Mouse (Mus musculus) liver, embryonic 11.5 days (tissue): ENCODE data around the gene Pan3. TPM values are rescaled to one million over a fixed set of nuclear protein-coding genes. Genes with fewer than 3 reads are reported as not detected.

Source experiments
- ATAC-seq: fragments of 200-750 bp; cut with Nextera tagmentation; replicated peaks from 2 replicates; pipeline ENCODE4 v1.8.0; 2017; ENCODE audit warnings: moderate number of reproducible peaks, mild to moderate bottlenecking, moderate TSS enrichment, moderate library complexity; ENCODE audit not compliant: low FRiP score
- DNase-seq: peaks from one replicate; pipeline ENCODE4 v3.0.0-alpha.2; 2017; ENCODE audit warnings: low spot score
- H3K27ac ChIP-seq: fragments of 300-500 bp; sonication (generic); 2 replicates; pipeline ENCODE4 v1.5.1; 2014; ENCODE audit warnings: mild to moderate bottlenecking, low read depth, low read length, control low read depth
- H3K27me3 ChIP-seq: fragments of 300-500 bp; sonication (generic); replicated peaks from 2 replicates; pipeline ENCODE4 v1.6.1; 2014; ENCODE audit warnings: low read length, mixed read lengths; ENCODE audit not compliant: control insufficient read depth, insufficient read depth
- H3K36me3 ChIP-seq: fragments of 300-500 bp; sonication (generic); 2 replicates; pipeline ENCODE4 v1.6.1; 2014; ENCODE audit warnings: mild to moderate bottlenecking, low read length, moderate library complexity, mixed read lengths; ENCODE audit not compliant: control insufficient read depth, insufficient read depth
- H3K4me1 ChIP-seq: fragments of 300-500 bp; sonication (generic); replicated peaks from 2 replicates; pipeline ENCODE4 v1.6.1; 2014; ENCODE audit warnings: low read length, mixed read lengths; ENCODE audit not compliant: control insufficient read depth, insufficient read depth
- H3K4me2 ChIP-seq: fragments of 300-500 bp; sonication (generic); 2 replicates; pipeline ENCODE4 v1.6.1; 2014; ENCODE audit warnings: mild to moderate bottlenecking, control low read depth, moderate library complexity
- H3K4me3 ChIP-seq: fragments of 300-500 bp; sonication (generic); 2 replicates; pipeline ENCODE4 v1.5.1; 2014; ENCODE audit warnings: low read depth, low read length, control low read depth
- H3K9ac ChIP-seq: fragments of 300-500 bp; sonication (generic); 2 replicates; pipeline ENCODE4 v1.6.1; 2014; ENCODE audit warnings: low read depth, low read length, control low read depth
- H3K9me3 ChIP-seq: fragments of 300-500 bp; sonication (generic); 2 replicates; pipeline ENCODE4 v1.6.1; 2016; ENCODE audit warnings: low read length, inconsistent platforms, mixed read lengths; ENCODE audit not compliant: control insufficient read depth
- WGBS: fragments of 180-500 bp; shearing (Covaris S2); extraction: QIAGEN DNeasy Blood & Tissue Kit; methylation state at CpG from one replicate; pipeline ENCODE4 v1.1.7; 2014; 5-methylcytosine and 5-hydroxymethylcytosine counted together
- polyA plus RNA-seq: library from polyadenylated mRNA; unstranded; fragments of >200 nt; fragmentation: Nextera tagmentation; extraction: Ambion mirVana; gene quantifications from 2 replicates; pipeline ENCODE4 v1.2.1, GENCODE M21; 2014

Gene Pan3
- polyA plus RNA-seq, 1 experiment from 2014 or later = 73.8 TPM

DNA sequence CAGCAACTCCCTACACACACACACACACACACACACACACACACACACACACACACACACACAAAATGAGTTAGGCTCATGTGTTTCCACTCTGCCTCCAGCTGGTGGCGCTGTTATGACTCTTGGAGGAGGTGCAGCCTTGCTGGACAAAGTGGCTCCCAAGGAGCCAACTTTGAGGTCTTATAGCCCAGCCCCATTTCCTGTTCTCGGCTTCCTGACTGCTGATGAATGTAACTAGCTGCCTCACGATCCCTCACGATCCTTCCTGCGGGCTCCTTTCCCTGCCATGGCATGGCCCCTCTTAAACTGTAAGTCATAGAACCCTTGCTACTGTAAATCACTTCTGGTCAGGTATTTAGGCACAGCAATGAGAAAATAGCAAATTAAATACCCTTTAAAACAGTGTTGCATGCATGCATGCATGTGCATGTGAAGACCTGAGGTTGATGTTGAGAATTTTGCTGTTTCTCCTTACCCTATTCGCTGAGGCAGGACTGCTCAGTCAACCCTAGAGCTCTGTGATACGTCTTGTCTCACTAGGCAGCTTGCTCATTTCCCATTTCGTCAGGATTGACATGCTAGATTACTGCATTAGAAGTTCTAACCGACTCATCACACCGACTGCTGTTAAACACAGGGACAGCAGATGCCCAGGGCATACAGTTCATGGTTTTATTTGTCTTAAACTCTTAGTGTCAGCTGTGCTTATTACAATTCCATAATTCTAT is 11.4 kb upstream of the Pan3 start:
- H3K4me3 ChIP-seq = peak overlapping the region; percentile 30
- peak; percentile 47 for DNase-seq
- no peaks in the 10 kb centered on the region for H3K9me3 ChIP-seq
- no peaks in the 10 kb centered on the region for H3K36me3 ChIP-seq
- peak overlapping the region; percentile 50 for H3K9ac ChIP-seq
- H3K4me1 ChIP-seq = peaks cover 4% of the 10 kb centered on the region
- 15% methylated on average over 10 of the region's 10 CpGs for WGBS
- no peaks in the 10 kb centered on the region for H3K27me3 ChIP-seq
- ATAC-seq = peak; percentile 73
- peak overlapping the region; percentile 63 for H3K4me2 ChIP-seq
- H3K27ac ChIP-seq = peak overlapping the region; percentile 25; the same call in 1 of the 2 replicates

- Histone ChIP-seq H3K36me3 (no peaks in the 10 kb centered on the region), H3K9ac (no peak overlapping the region), H3K27ac (no peak overlapping the region), H3K27me3 (no peaks in the 10 kb centered on the region), H3K9me3 (no peaks in the 10 kb centered on the region), H3K4me3 (no peak overlapping the region), H3K4me1 (peaks cover 4% of the 10 kb centered on the region), H3K4me2 (no peak overlapping the region)
- WGBS = 59% methylated on average over 6 of the region's 6 CpGs
- ATAC-seq (no peak), DNase-seq (no peak)
These were observed 6.3 kb upstream of the Pan3 start for GRCm38 (mm10) chr5:147423612-147424011.

GRCm38 (mm10) chr5:147426048-147426805 is 3.7 kb upstream of the Pan3 start:
- Histone ChIP-seq H3K9me3 (no peaks in the 10 kb centered on the region), H3K36me3 (no peaks in the 10 kb centered on the region), H3K4me2 (no peak overlapping the region), H3K4me3 (no peak overlapping the region), H3K9ac (no peak overlapping the region), H3K4me1 (peaks cover 10% of the 10 kb centered on the region; the same call in 1 of the 2 replicates), H3K27ac (no peak overlapping the region), H3K27me3 (no peaks in the 10 kb centered on the region)
- WGBS = 60% methylated on average over 4 of the region's 4 CpGs
- ATAC-seq = no peak
- no peak for DNase-seq

DNA sequence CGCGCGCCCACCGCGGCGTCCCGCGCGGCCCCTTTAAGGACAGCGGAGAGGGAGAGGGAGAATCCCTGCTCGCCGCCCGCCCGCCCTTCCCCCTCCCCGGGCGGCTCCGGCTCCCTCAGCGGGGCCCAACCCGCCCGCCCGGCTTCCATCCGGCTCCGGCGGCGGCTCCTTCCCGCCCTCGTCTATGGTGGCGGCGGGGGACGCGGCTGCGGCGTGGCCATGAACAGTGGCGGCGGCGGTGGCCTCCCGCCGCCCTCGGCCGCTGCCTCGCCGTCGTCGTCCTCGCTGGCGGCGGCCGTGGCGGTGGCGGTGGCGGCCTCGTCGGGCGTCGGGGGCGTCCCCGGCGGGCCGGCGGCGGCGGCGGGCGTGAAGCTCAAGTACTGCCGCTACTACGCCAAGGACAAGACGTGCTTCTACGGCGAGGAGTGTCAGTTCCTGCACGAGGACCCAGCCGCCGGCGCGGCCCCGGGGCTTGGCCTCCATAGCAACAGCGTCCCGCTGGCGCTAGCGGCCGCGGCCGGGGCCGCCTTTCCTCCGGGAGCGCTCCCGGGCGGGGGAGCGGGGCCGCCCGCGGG is 487 bp downstream of the Pan3 start:
- under 1% methylated on average over 61 of the region's 91 CpGs for WGBS
- ATAC-seq = peak; percentile 84
- H3K4me3 ChIP-seq = peak overlapping the region; percentile 94
- DNase-seq = peak; percentile 59
- peak overlapping the region; percentile 98 for H3K9ac ChIP-seq
- H3K9me3 ChIP-seq = no peaks in the 10 kb centered on the region
- H3K27me3 ChIP-seq = no peaks in the 10 kb centered on the region
- H3K36me3 ChIP-seq = no peaks in the 10 kb centered on the region
- peak overlapping the region; percentile 99 for H3K27ac ChIP-seq
- peaks cover 40% of the 10 kb centered on the region for H3K4me1 ChIP-seq
- peak overlapping the region; percentile 74 for H3K4me2 ChIP-seq

DNA sequence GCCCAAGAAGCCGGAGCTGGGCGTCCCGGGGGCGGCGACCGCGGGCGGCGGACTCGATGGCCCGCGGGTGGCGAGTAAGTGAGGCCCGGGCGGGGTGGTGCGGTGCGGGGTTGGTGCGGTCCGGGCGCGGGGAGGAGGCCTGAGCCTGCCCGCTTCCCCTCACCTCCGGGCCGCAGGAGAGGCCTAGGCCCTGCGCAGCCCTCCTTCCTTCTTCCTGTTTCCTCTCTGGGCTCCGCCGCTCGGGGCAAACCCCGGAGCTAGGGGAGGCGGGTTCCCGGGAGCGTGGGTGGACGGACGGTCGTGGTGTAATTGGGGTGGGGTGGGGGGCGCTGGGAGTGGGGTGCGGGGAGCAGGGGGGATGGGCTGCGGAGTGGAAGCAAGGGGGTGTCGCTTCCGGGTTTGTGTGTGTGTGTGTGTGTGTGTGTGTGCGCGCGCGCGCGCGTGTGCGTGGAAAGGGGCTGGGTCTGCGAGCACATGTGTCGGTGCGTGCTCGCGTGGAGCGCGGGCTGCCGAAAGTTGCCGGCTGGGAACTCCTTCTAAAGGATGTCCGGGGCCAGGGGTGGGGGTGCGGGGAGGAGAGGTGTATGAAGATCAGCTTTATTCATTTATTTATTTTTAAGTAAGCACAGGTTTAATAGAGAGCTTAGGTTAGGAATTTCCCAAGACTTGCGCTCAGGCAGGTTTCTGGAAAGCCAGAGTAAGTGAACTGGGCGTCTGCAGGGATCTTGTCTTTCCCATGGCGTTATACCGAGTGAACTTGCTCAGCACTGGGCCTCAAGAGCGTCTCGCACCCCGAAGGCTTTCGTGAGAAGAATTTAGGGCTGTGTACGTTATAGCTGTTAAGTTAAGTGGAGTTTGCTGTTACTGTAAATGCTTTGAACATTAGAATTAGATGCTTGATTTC is 1.2 kb downstream of the Pan3 start:
- ATAC-seq (peak; percentile 56), DNase-seq (peak; percentile 71)
- Histone ChIP-seq H3K27ac (peak overlapping the region; percentile 99), H3K4me2 (peak overlapping the region; percentile 74), H3K9ac (peak overlapping the region; percentile 98), H3K4me3 (peak overlapping the region; percentile 94), H3K4me1 (peaks cover 44% of the 10 kb centered on the region), H3K9me3 (no peaks in the 10 kb centered on the region), H3K36me3 (no peaks in the 10 kb centered on the region), H3K27me3 (no peaks in the 10 kb centered on the region)
- WGBS = under 1% methylated on average over 67 of the region's 68 CpGs

- H3K27ac ChIP-seq = no peak overlapping the region
- no peaks in the 10 kb centered on the region for H3K27me3 ChIP-seq
- H3K36me3 ChIP-seq = no peaks in the 10 kb centered on the region
- WGBS = 81% methylated on average over 8 of the region's 8 CpGs
- ATAC-seq (no peak), DNase-seq (no peak)
- H3K4me1 ChIP-seq = peaks cover 61% of the 10 kb centered on the region
- 0 out of 2 replicates have a peak overlapping the region, but pooled peaks have one; percentile 0 for H3K9ac ChIP-seq
- H3K4me2 ChIP-seq = peak overlapping the region; percentile 59
- no peaks in the 10 kb centered on the region for H3K9me3 ChIP-seq
- peak overlapping the region; percentile 94 for H3K4me3 ChIP-seq
These were observed 3.0 kb downstream of the Pan3 start for GRCm38 (mm10) chr5:147432927-147433326.

DNA sequence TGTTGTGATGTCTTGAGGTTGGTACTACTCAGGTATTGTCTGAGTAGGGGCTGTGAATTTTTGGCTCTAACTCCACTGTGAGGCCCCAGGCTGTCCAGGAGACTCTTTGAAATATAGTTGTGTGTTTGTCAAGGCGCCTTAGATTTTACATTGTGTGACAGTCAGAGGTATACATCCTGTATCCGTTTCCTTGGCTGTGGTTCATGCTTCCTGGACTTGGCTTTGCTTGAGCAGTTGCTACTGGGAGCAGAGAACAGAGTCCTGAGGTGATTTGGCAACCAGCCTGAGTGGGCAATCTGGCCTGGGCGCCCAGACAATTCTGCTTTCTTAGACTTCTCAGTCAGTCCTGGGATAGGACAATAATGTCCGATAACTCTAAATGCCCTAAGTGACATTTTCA is 5.3 kb downstream of the Pan3 start:
- no peak overlapping the region for H3K9ac ChIP-seq
- H3K27me3 ChIP-seq = no peaks in the 10 kb centered on the region
- no peak overlapping the region for H3K4me3 ChIP-seq
- WGBS = 62% methylated on average over 4 of the region's 4 CpGs
- ATAC-seq (no peak), DNase-seq (no peak)
- peaks cover 57% of the 10 kb centered on the region for H3K4me1 ChIP-seq
- no peak overlapping the region for H3K27ac ChIP-seq
- H3K9me3 ChIP-seq = no peaks in the 10 kb centered on the region
- no peaks in the 10 kb centered on the region for H3K36me3 ChIP-seq
- H3K4me2 ChIP-seq = peak overlapping the region; percentile 24; the same call in 1 of the 2 replicates

DNA sequence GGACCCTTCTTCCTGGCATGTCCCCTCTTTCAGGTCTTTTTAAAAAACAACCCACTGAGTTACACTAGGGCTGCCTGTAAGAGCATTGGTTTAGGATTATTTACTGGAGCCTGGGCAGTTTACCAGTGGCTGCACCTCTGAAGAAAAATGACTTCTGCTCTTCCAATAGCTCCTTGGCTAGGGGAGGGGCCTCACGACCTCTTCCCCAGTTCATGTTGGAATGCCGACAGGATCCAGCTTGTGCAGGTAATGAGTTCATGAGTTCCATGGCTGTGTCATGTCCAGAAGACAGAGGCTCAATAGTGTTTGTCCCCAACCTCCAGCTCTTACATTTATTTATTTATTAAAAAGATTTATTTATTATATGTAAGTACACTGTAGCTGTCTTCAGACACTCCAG is 5.8 kb downstream of the Pan3 start:
- Histone ChIP-seq H3K4me2 (no peak overlapping the region), H3K9ac (no peak overlapping the region), H3K27ac (no peak overlapping the region), H3K4me3 (no peak overlapping the region), H3K4me1 (peaks cover 57% of the 10 kb centered on the region), H3K9me3 (no peaks in the 10 kb centered on the region), H3K27me3 (no peaks in the 10 kb centered on the region), H3K36me3 (no peaks in the 10 kb centered on the region; the same call in 1 of the 2 replicates)
- 68% methylated on average over 2 of the region's 2 CpGs for WGBS
- DNase-seq = no peak
- ATAC-seq = no peak
